Mouse (Mus musculus) c-Kit-positive CD71-positive TER-119-positive erythroid progenitor cells, embryonic 14.5 days (primary cell): ENCODE measurements around the gene Adat3.
"Not testable (repeated sequence)": the region's sequence is repeated elsewhere in the genome, so short reads cannot be mapped to it uniquely, and the experiment has no call there.

Experiments used
- DNase-seq: peaks from one replicate; pipeline ENCODE4 v3.0.0-alpha.2; 2013; ENCODE audit warnings: low spot score

Adat3 gene

GRCm38 (mm10) chr10:80610116-80610785 is 7.6 kb downstream of the Adat3 start:
- no peak for DNase-seq

- DNase-seq: no peak
Measured at GRCm38 (mm10) chr10:80611024-80611423, 8.3 kb downstream of the Adat3 start.

GRCm38 (mm10) chr10:80611905-80612304 is 9.2 kb downstream of the Adat3 start:
- DNase-seq: no peak

GRCm38 (mm10) chr10:80613821-80614220 is 11.1 kb downstream of the Adat3 start:
- DNase-seq: no peak

GRCm38 (mm10) chr10:80614351-80614750 is 11.7 kb downstream of the Adat3 start:
- no peak for DNase-seq

GRCm38 (mm10) chr10:80618181-80618580 is 15.5 kb downstream of the Adat3 start:
- no peak for DNase-seq

GRCm38 (mm10) chr10:80619465-80620244 is 17.0 kb downstream of the Adat3 start:
- no peak for DNase-seq

GRCm38 (mm10) chr10:80620365-80620764 is 17.7 kb downstream of the Adat3 start:
- no peak for DNase-seq

- DNase-seq: no peak
Measured at GRCm38 (mm10) chr10:80620796-80621689, 18.4 kb downstream of the Adat3 start.

- no peak for DNase-seq
Measured at GRCm38 (mm10) chr10:80621690-80621939, 18.9 kb downstream of the Adat3 start.

- peak; percentile 100 for DNase-seq
Measured at GRCm38 (mm10) chr10:80621940-80622660, 19.4 kb downstream of the Adat3 start.

GRCm38 (mm10) chr10:80622661-80623456 is 20.2 kb downstream of the Adat3 start, which contains the start of gene Csnk1g2:
Gene Csnk1g2 (plus strand): TSS chr10:80622838.
- no peak for DNase-seq

GRCm38 (mm10) chr10:80623457-80624191 is 20.9 kb downstream of the Adat3 start:
- DNase-seq: no peak

GRCm38 (mm10) chr10:80625764-80626163 is 23.1 kb downstream of the Adat3 start:
- no peak for DNase-seq

GRCm38 (mm10) chr10:80627685-80628084 is 25.0 kb downstream of the Adat3 start:
- DNase-seq: no peak

GRCm38 (mm10) chr10:80628925-80629324 is 26.2 kb downstream of the Adat3 start:
- no peak for DNase-seq

- no peak for DNase-seq
Measured at GRCm38 (mm10) chr10:80635345-80635744, 32.7 kb downstream of the Adat3 start.

GRCm38 (mm10) chr10:80646936-80647335 is 44.3 kb downstream of the Adat3 start:
- no peak for DNase-seq

GRCm38 (mm10) chr10:80649910-80650309 is 47.2 kb downstream of the Adat3 start:
- not testable (repeated sequence) for DNase-seq

GRCm38 (mm10) chr10:80650392-80650791 is 47.7 kb downstream of the Adat3 start:
- no peak for DNase-seq
